Mouse (Mus musculus) C2C12 (cell line): ENCODE results near the gene Lgals9.

ENCODE experiments used
- CEBPB ChIP-seq: IDR thresholded peaks from one replicate; pipeline ENCODE4 v1.6.1; 2011; ENCODE audit warnings: low read depth, mild to moderate bottlenecking, control low read depth, moderate library complexity
- CTCF ChIP-seq: IDR thresholded peaks from one replicate; pipeline ENCODE4 v1.5.1; 2011; ENCODE audit not compliant: control insufficient read depth, insufficient read depth, insufficient read length
- FOSL1 ChIP-seq: IDR thresholded peaks from one replicate; pipeline ENCODE4 v1.8.0; 2011; ENCODE audit warnings: mild to moderate bottlenecking, low read length; ENCODE audit not compliant: poor library complexity, insufficient read depth, severe bottlenecking
- MAX ChIP-seq: IDR thresholded peaks from one replicate; pipeline ENCODE4 v1.6.1; 2011; ENCODE audit warnings: mild to moderate bottlenecking, control low read depth
- MYOD1 ChIP-seq: IDR thresholded peaks from one replicate; pipeline ENCODE4 v1.6.1; 2011; ENCODE audit warnings: low read depth; ENCODE audit not compliant: control insufficient read depth, insufficient read length
- MYOG ChIP-seq: IDR thresholded peaks from one replicate; pipeline ENCODE4 v1.6.1; 2011; ENCODE audit not compliant: control insufficient read depth, insufficient read length; ENCODE audit errors: extremely low read depth
- USF1 ChIP-seq: IDR thresholded peaks from one replicate; pipeline ENCODE4 v1.6.1; 2011; ENCODE audit warnings: low read depth, mild to moderate bottlenecking, control low read depth, moderate library complexity

- TF ChIP-seq CTCF (no peak), USF1 (no peak), MYOG (no peak), FOSL1 (no peak), MAX (no peak), CEBPB (no peak), MYOD1 (no peak)
These were observed 6.3 kb downstream of the Lgals9 start for GRCm38 (mm10) chr11:78978176-78979019.
